Mouse (Mus musculus): Measurements from ENCODE around the gene Trim30c. TPM values are rescaled to one million over a fixed set of nuclear protein-coding genes. Genes with fewer than 3 reads are reported as not detected.

Gene Trim30c
- not detected for polyA plus RNA-seq (2014; fragmentation: Illumina TruSeq; extraction: RNeasy Lipid Tissue Mini Kit (QIAGEN cat#74804); ENCODE audit: low read depth, low replicate concordance)

DNA sequence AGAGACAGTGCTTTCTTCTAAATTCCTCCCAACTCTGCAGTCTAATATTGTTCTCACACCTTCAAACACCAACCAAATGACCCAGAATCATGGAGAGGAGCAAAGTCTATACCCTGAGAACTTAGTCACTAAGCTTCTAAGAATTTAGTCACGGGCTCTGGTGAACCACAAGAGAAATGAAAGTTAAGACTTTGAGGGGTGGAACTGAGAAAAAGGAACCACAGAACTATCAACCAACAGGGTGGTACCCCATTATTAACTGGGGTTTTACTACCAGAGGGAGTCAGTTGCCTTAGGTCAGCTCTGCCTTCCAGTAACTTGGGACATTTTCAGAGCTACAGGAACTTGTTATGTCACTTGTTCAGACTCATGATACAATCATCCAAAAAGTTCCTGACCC, at the start of gene Trim30c:
Gene Trim30c (minus strand): TSS at position 140 of the 400 bp plus-strand sequence.

GRCm38 (mm10) chr7:104369736-104370414, 30.8 kb downstream of the Trim30c start, which contains the start of gene Trim30b:
Trim30b (minus strand) TSS chr7:104369884.

DNA sequence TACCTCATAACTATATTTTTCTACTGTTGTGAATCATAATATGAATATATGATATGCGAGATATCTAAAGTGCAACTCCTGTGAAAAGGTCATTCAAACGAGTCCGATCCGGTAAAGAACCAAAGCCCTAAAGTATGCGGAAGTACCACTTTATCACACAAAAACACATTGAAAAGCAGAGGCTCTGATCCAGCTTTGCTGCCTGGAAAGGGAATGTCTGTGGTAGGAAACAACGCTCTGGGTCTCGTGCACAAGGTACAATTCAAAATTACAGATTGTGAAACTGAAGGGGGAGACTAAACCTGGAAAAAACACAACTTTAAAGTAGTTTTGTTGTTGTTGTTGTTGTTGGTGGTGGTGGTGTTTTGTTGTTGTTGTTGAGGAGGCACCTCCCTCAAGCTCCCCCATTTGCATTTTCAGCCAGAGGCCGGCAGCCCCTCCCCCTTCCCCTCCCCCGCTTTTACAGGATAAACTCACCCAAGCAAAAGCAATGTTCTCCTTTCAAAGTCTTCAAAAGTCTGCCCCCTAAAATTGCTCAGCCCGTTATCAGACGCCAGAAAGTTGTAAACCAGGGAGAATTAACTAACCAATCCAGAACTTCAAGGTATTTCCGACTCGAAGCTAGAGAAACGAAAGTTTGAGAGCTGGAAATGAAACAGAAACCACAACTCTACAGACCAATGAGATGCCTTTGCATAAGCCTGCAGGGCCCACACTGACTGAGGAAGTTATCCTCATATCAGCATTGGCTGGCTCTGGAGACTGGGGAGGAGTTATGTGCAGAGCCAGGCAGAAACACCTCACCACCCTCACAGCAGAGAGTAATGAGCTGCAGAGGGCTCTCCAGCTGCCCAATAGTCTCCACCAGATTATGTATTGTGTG, 47.7 kb downstream of the Trim30c start, which contains the start of gene Trim12c:
Gene Trim12c (minus strand): TSS at position 646 of the 883 bp plus-strand sequence.

Other genes with a start within 250 kb of the Trim30c start
- not detected for gene Olfm5, start 236.0 kb downstream of the Trim30c start, polyA plus RNA-seq (2014; fragmentation: Illumina TruSeq; extraction: RNeasy Lipid Tissue Mini Kit (QIAGEN cat#74804); ENCODE audit: low read depth, low replicate concordance)
- not detected for gene Olfr648, start 217.4 kb downstream of the Trim30c start, polyA plus RNA-seq (2014; fragmentation: Illumina TruSeq; extraction: RNeasy Lipid Tissue Mini Kit (QIAGEN cat#74804); ENCODE audit: low read depth, low replicate concordance)
- not detected for gene Olfr649, start 204.9 kb downstream of the Trim30c start, polyA plus RNA-seq (2014; fragmentation: Illumina TruSeq; extraction: RNeasy Lipid Tissue Mini Kit (QIAGEN cat#74804); ENCODE audit: low read depth, low replicate concordance)
- 0.76 TPM for gene Trim6, start 182.0 kb downstream of the Trim30c start, polyA plus RNA-seq (2014; fragmentation: Illumina TruSeq; extraction: RNeasy Lipid Tissue Mini Kit (QIAGEN cat#74804); ENCODE audit: low read depth, low replicate concordance)
- gene Trim34a, start 156.4 kb downstream of the Trim30c start, polyA plus RNA-seq (2014; fragmentation: Illumina TruSeq; extraction: RNeasy Lipid Tissue Mini Kit (QIAGEN cat#74804); ENCODE audit: low read depth, low replicate concordance): 7.4 TPM
- gene Trim5, start 112.7 kb downstream of the Trim30c start, polyA plus RNA-seq (2014; fragmentation: Illumina TruSeq; extraction: RNeasy Lipid Tissue Mini Kit (QIAGEN cat#74804); ENCODE audit: low read depth, low replicate concordance): 1.6 TPM
- gene Trim12a, start 85.4 kb downstream of the Trim30c start, polyA plus RNA-seq (2014; fragmentation: Illumina TruSeq; extraction: RNeasy Lipid Tissue Mini Kit (QIAGEN cat#74804); ENCODE audit: low read depth, low replicate concordance): 19.8 TPM
- not detected for gene Trim34b, start 71.4 kb downstream of the Trim30c start, polyA plus RNA-seq (2014; fragmentation: Illumina TruSeq; extraction: RNeasy Lipid Tissue Mini Kit (QIAGEN cat#74804); ENCODE audit: low read depth, low replicate concordance)
- gene Trim12c, start 47.5 kb downstream of the Trim30c start, polyA plus RNA-seq (2014; fragmentation: Illumina TruSeq; extraction: RNeasy Lipid Tissue Mini Kit (QIAGEN cat#74804); ENCODE audit: low read depth, low replicate concordance): 8.5 TPM
- gene Trim30b, start 31.0 kb downstream of the Trim30c start, polyA plus RNA-seq (2014; fragmentation: Illumina TruSeq; extraction: RNeasy Lipid Tissue Mini Kit (QIAGEN cat#74804); ENCODE audit: low read depth, low replicate concordance): 0.24 TPM
- gene Trim30a, start 64.4 kb upstream of the Trim30c start, polyA plus RNA-seq (2014; fragmentation: Illumina TruSeq; extraction: RNeasy Lipid Tissue Mini Kit (QIAGEN cat#74804); ENCODE audit: low read depth, low replicate concordance): 6.7 TPM
- 2.1 TPM for gene Trim30d, start 107.0 kb upstream of the Trim30c start, polyA plus RNA-seq (2014; fragmentation: Illumina TruSeq; extraction: RNeasy Lipid Tissue Mini Kit (QIAGEN cat#74804); ENCODE audit: low read depth, low replicate concordance)
- gene Olfr651, start 149.3 kb upstream of the Trim30c start, polyA plus RNA-seq (2014; fragmentation: Illumina TruSeq; extraction: RNeasy Lipid Tissue Mini Kit (QIAGEN cat#74804); ENCODE audit: low read depth, low replicate concordance): not detected
- not detected for gene Olfr652, start 160.1 kb upstream of the Trim30c start, polyA plus RNA-seq (2014; fragmentation: Illumina TruSeq; extraction: RNeasy Lipid Tissue Mini Kit (QIAGEN cat#74804); ENCODE audit: low read depth, low replicate concordance)
- not detected for gene Olfr653, start 176.5 kb upstream of the Trim30c start, polyA plus RNA-seq (2014; fragmentation: Illumina TruSeq; extraction: RNeasy Lipid Tissue Mini Kit (QIAGEN cat#74804); ENCODE audit: low read depth, low replicate concordance)
- not detected for gene Olfr654, start 186.2 kb upstream of the Trim30c start, polyA plus RNA-seq (2014; fragmentation: Illumina TruSeq; extraction: RNeasy Lipid Tissue Mini Kit (QIAGEN cat#74804); ENCODE audit: low read depth, low replicate concordance)
- not detected for gene Olfr655, start 200.9 kb upstream of the Trim30c start, polyA plus RNA-seq (2014; fragmentation: Illumina TruSeq; extraction: RNeasy Lipid Tissue Mini Kit (QIAGEN cat#74804); ENCODE audit: low read depth, low replicate concordance)
- not detected for gene Olfr656, start 213.1 kb upstream of the Trim30c start, polyA plus RNA-seq (2014; fragmentation: Illumina TruSeq; extraction: RNeasy Lipid Tissue Mini Kit (QIAGEN cat#74804); ENCODE audit: low read depth, low replicate concordance)
- not detected for gene Olfr657, start 224.0 kb upstream of the Trim30c start, polyA plus RNA-seq (2014; fragmentation: Illumina TruSeq; extraction: RNeasy Lipid Tissue Mini Kit (QIAGEN cat#74804); ENCODE audit: low read depth, low replicate concordance)
- gene Olfr658, start 246.5 kb upstream of the Trim30c start, polyA plus RNA-seq (2014; fragmentation: Illumina TruSeq; extraction: RNeasy Lipid Tissue Mini Kit (QIAGEN cat#74804); ENCODE audit: low read depth, low replicate concordance): not detected